Mouse (Mus musculus) cortical plate, adult 2 months (tissue): Measurements from ENCODE around the gene Ifitm6. TPM values are rescaled to one million over a fixed set of nuclear protein-coding genes. Genes with fewer than 3 reads are reported as not detected.
"Not testable (repeated sequence)": the region's sequence is repeated elsewhere in the genome, so short reads cannot be mapped to it uniquely, and the experiment has no call there.

ENCODE experiments used
- H3K27ac ChIP-seq: fragments of 200-500 bp; 2 replicates; pipeline ENCODE4 v1.5.1; 2012; ENCODE audit warnings: low read length, control low read depth, inconsistent platforms; ENCODE audit not compliant: insufficient read depth
- H3K4me1 ChIP-seq: fragments of 200-500 bp; 2 replicates; pipeline ENCODE4 v1.6.1; 2011; ENCODE audit warnings: low read length; ENCODE audit not compliant: control insufficient read depth, insufficient read depth
- H3K4me3 ChIP-seq: fragments of 200-500 bp; 2 replicates; pipeline ENCODE4 v1.5.1; 2011; ENCODE audit warnings: mild to moderate bottlenecking, low read length, control low read depth; ENCODE audit not compliant: insufficient read depth
- CTCF ChIP-seq: fragments of 200-500 bp; IDR thresholded peaks from 2 replicates; pipeline ENCODE4 v1.5.1; 2011; ENCODE audit warnings: mild to moderate bottlenecking, control low read depth, low read length; ENCODE audit not compliant: insufficient read depth; ENCODE audit errors: extremely low read depth
- POLR2A ChIP-seq: fragments of 200-500 bp; IDR thresholded peaks from 2 replicates; pipeline ENCODE4 v1.6.1; 2011; ENCODE audit warnings: mild to moderate bottlenecking, low read length, control low read depth; ENCODE audit not compliant: insufficient read depth; ENCODE audit errors: extremely low read depth
- polyA plus RNA-seq: library from polyadenylated mRNA; depleted of rRNA; stranded (reverse); fragments of >200 nt; gene quantifications from 2 replicates; pipeline ENCODE4 v1.2.3, GENCODE M21; 2012; rRNA removed

Gene Ifitm6
- 0.74 and 1.3 TPM in 2 replicates for polyA plus RNA-seq

GRCm38 (mm10) chr7:141017824-141018223 is at the start of gene Ifitm6:
Gene Ifitm6 (minus strand): TSS chr7:141017924.
- not testable (repeated sequence) for H3K27ac ChIP-seq, H3K4me3 ChIP-seq

GRCm38 (mm10) chr7:141064576-141064975 is 46.9 kb upstream of the Ifitm6 start:
- peaks cover 5% of the 10 kb centered on the region for H3K4me1 ChIP-seq
- no peak overlapping the region for H3K4me3 ChIP-seq
- no peak overlapping the region for H3K27ac ChIP-seq
- TF ChIP-seq POLR2A: no peak
- TF ChIP-seq CTCF: no peak

More at GRCm38 (mm10) chr7:141017824-141018223, at the start of gene Ifitm6:
- not testable (repeated sequence) for H3K4me1 ChIP-seq

- TF ChIP-seq POLR2A (no peak), CTCF (no peak)
- Histone ChIP-seq H3K4me3 (no peak overlapping the region), H3K27ac (no peak overlapping the region), H3K4me1 (peaks cover 5% of the 10 kb centered on the region)
These were observed 46.5 kb upstream of the Ifitm6 start for GRCm38 (mm10) chr7:141064175-141064574.

GRCm38 (mm10) chr7:141063353-141063752 is 45.6 kb upstream of the Ifitm6 start:
- TF ChIP-seq POLR2A (no peak), CTCF (no peak)
- H3K27ac ChIP-seq: no peak overlapping the region
- peaks cover 5% of the 10 kb centered on the region for H3K4me1 ChIP-seq

GRCm38 (mm10) chr7:141062525-141062924 is 44.8 kb upstream of the Ifitm6 start:
- no peak for TF ChIP-seq CTCF
- TF ChIP-seq POLR2A: no peak
- Histone ChIP-seq H3K27ac (no peak overlapping the region), H3K4me1 (peaks cover 5% of the 10 kb centered on the region), H3K4me3 (peak overlapping the region; percentile 69; the same call in 1 of the 2 replicates)

More at GRCm38 (mm10) chr7:141063353-141063752, 45.6 kb upstream of the Ifitm6 start:
- no peak overlapping the region for H3K4me3 ChIP-seq

- no peak for TF ChIP-seq POLR2A
- no peak for TF ChIP-seq CTCF
- peak overlapping the region; percentile 53 for H3K27ac ChIP-seq
- H3K4me3 ChIP-seq: peak overlapping the region; percentile 69
- H3K4me1 ChIP-seq: peaks cover 5% of the 10 kb centered on the region
These were observed 43.6 kb upstream of the Ifitm6 start for GRCm38 (mm10) chr7:141061269-141061692.

- Histone ChIP-seq H3K4me3 (peak within 1 kb of the TSS; percentile 69), H3K4me1 (peaks cover 5% of the 10 kb centered on the region), H3K27ac (peak within 1 kb of the TSS; percentile 74)
- TF ChIP-seq CTCF (no peak), POLR2A (peak; percentile 83)
These were observed 42.9 kb upstream of the Ifitm6 start, which contains the start of gene B4galnt4 for GRCm38 (mm10) chr7:141060426-141061242. Gene B4galnt4 (plus strand): TSS chr7:141061104.

GRCm38 (mm10) chr7:141059929-141060328 is 42.2 kb upstream of the Ifitm6 start:
- Histone ChIP-seq H3K27ac (peak overlapping the region; percentile 74; the same call in 1 of the 2 replicates), H3K4me3 (peak overlapping the region; percentile 69), H3K4me1 (peaks cover 5% of the 10 kb centered on the region)
- TF ChIP-seq CTCF (no peak), POLR2A (no peak)

GRCm38 (mm10) chr7:141058601-141059341 is 41.0 kb upstream of the Ifitm6 start:
- TF ChIP-seq POLR2A (no peak), CTCF (no peak)
- no peak overlapping the region for H3K4me3 ChIP-seq
- H3K4me1 ChIP-seq: peaks cover 5% of the 10 kb centered on the region; the same call in 1 of the 2 replicates
- H3K27ac ChIP-seq: no peak overlapping the region

- TF ChIP-seq CTCF: no peak
- TF ChIP-seq POLR2A: no peak
- no peak overlapping the region for H3K27ac ChIP-seq
- H3K4me1 ChIP-seq: peaks cover 3% of the 10 kb centered on the region; the same call in 1 of the 2 replicates
- no peak overlapping the region for H3K4me3 ChIP-seq
These were observed 39.8 kb upstream of the Ifitm6 start for GRCm38 (mm10) chr7:141057541-141057940.
